Comparison of ENCODE assay signal across 15 mouse cellular contexts in genomic region chr12:25281438-25281837, GRCm38 (mm10).
DNase-seq lines count a peak whose midpoint lies in the region; ATAC-seq lines count a peak whose summit lies in the region.
"Had no signal": no experiment of that assay in that cellular context is flagged by ENCODE, and none has a peak within 500 bp of the region (broad histone marks: within the 10 kb centered on the region; RNA-seq: fewer than 3 reads in every experiment).

No protein-coding gene starts in this region.

- DNase-seq in heart, adult 11 months: peak; percentile 81
- no peak for DNase-seq in heart, postnatal 25 days (ENCODE audit: low spot score)
- peak; percentile 37 for DNase-seq in A20 (ENCODE audit: low read depth, low spot score)
- no peak for DNase-seq in right cerebral cortex, adult 2 months (ENCODE audit: low spot score in 2 of 2)
- no peak for DNase-seq in cerebellum, postnatal 36 days
- DNase-seq: adrenal gland, adult 8-10 months; cerebellum, adult 9-10 months; gastrocnemius, postnatal 10 days; kidney, postnatal 36 days; left cerebral cortex, postnatal 4 days; lung, postnatal 36 days had no signal

- ATAC-seq in inflammation-experienced regulatory T-cells, adult 6 months: peak; percentile 25
- ATAC-seq in neutrophil, adult 5-6 weeks (ENCODE audit: extremely low read depth, insufficient number of reproducible peaks, low FRiP score, poor library complexity, severe bottlenecking): peak; percentile 58
- ATAC-seq: forebrain, embryonic 16.5 days; midbrain, embryonic 15.5 days had no signal

- intact Hi-C loops in heart, postnatal 25 days (cut with DNase I): no loop called here

Comparison
In these comparisons a context has a peak if more than half of its experiments do, and no peak if none do; other contexts are left out.
1. DNase-seq: peak in heart, adult 11 months (single experiment) and A20 (single experiment); none in heart, postnatal 25 days (single experiment), right cerebral cortex, adult 2 months (0 of 2) and cerebellum, postnatal 36 days (0 of 2).